ENCODE assay signal across 23 mouse cellular contexts in genomic region chr12:34521468-34521867, GRCm38 (mm10).
A peak's percentile ranks its signal among the peaks of the same experiment; 100 is the strongest.
DNase-seq lines count a peak whose midpoint lies in the region; ATAC-seq and TF ChIP-seq lines count a peak whose summit lies in the region.
"Had no signal": no experiment of that assay in that cellular context is flagged by ENCODE, and none has a peak within 500 bp of the region (broad histone marks: within the 10 kb centered on the region; RNA-seq: fewer than 3 reads in every experiment).

No protein-coding gene starts in this region.

- H3K9me3 ChIP-seq in heart, embryonic 13.5 days: no peaks in the 10 kb centered on the region
- H3K9me3 ChIP-seq in liver, embryonic 12.5 days (replicated peaks): no peaks in the 10 kb centered on the region
- H3K9me3 ChIP-seq: embryonic facial prominence, embryonic 12.5 days; forebrain, embryonic 13.5 days; hindbrain, embryonic 13.5 days had no signal

- DNase-seq in gastrocnemius, adult 2 months: no peak
- no peak for DNase-seq in gastrocnemius, postnatal 10 days
- DNase-seq in heart, postnatal 4 days: no peak
- peak; percentile 23 for DNase-seq in brain, adult 2 months (ENCODE audit: low read depth, low spot score)
- no peak for DNase-seq in embryo, embryonic 10 days (ENCODE audit: low spot score)
- DNase-seq: adrenal gland, postnatal 25 days; B cell, adult 2 months; cerebellum, adult 11 months; cerebellum, adult 8-10 months; cerebellum, postnatal 14 days; gastrocnemius, postnatal 14 days; kidney, adult 11 months; kidney, adult 9 months; kidney, postnatal 10 days had no signal

- H3K27me3 ChIP-seq in heart, embryonic 13.5 days (replicated peaks): no peaks in the 10 kb centered on the region
- H3K27me3 ChIP-seq in liver, embryonic 12.5 days (replicated peaks): no peaks in the 10 kb centered on the region
- H3K27me3 ChIP-seq: embryonic facial prominence, embryonic 12.5 days; forebrain, embryonic 13.5 days; hindbrain, embryonic 13.5 days had no signal

- no peak overlapping the region for H3K4me2 ChIP-seq in heart, embryonic 13.5 days
- H3K4me2 ChIP-seq in liver, embryonic 12.5 days: no peak overlapping the region
- H3K4me2 ChIP-seq: embryonic facial prominence, embryonic 12.5 days; forebrain, embryonic 13.5 days; heart, embryonic 11.5 days; hindbrain, embryonic 13.5 days had no signal

- no peak overlapping the region for H3K9ac ChIP-seq in heart, embryonic 13.5 days
- no peak overlapping the region for H3K9ac ChIP-seq in liver, embryonic 12.5 days
- H3K9ac ChIP-seq: embryonic facial prominence, embryonic 12.5 days; forebrain, embryonic 13.5 days; hindbrain, embryonic 13.5 days had no signal

- no peaks in the 10 kb centered on the region for H3K36me3 ChIP-seq in heart, embryonic 13.5 days
- no peaks in the 10 kb centered on the region for H3K36me3 ChIP-seq in liver, embryonic 12.5 days
- H3K36me3 ChIP-seq: embryonic facial prominence, embryonic 12.5 days; G1E; hindbrain, embryonic 13.5 days had no signal

- ATAC-seq in heart, embryonic 13.5 days (ENCODE audit: extremely low read depth, insufficient number of reproducible peaks, low FRiP score, low TSS enrichment): no peak
- no peak for ATAC-seq in liver, embryonic 12.5 days
- ATAC-seq: CD4-positive, CD25-positive, alpha-beta regulatory T cell, adult 4 months; forebrain, embryonic 13.5 days; hindbrain, postnatal 0 days had no signal

- intact Hi-C loops in gastrocnemius, adult 2 months (cut with DNase I): no loop called here

- H3K4me3 ChIP-seq in gastrocnemius, adult 2 months: no peak overlapping the region
- no peak overlapping the region for H3K4me3 ChIP-seq in heart, embryonic 13.5 days
- H3K4me3 ChIP-seq in liver, embryonic 12.5 days: no peak overlapping the region
- H3K4me3 ChIP-seq: embryonic facial prominence, embryonic 12.5 days; forebrain, embryonic 13.5 days; hindbrain, embryonic 13.5 days had no signal

- H3K27ac ChIP-seq in gastrocnemius, adult 2 months: peak overlapping the region; percentile 73
- H3K27ac ChIP-seq in heart, embryonic 13.5 days (replicated peaks): peak overlapping the region; percentile 45; the same call in 1 of the 2 replicates
- H3K27ac ChIP-seq in liver, embryonic 12.5 days: no peak overlapping the region
- H3K27ac ChIP-seq: embryonic facial prominence, embryonic 12.5 days; forebrain, embryonic 13.5 days; hindbrain, embryonic 13.5 days; hindbrain, postnatal 0 days had no signal

- 65% methylated on average over 2 of the region's 2 CpGs for WGBS in heart, embryonic 13.5 days
- WGBS in liver, embryonic 12.5 days (ENCODE audit: insufficient replicate concordance): 48% methylated on average over 2 of the region's 2 CpGs

- no peak for TF ChIP-seq CTCF in gastrocnemius, adult 2 months (IDR thresholded peaks at IDR 0.05)

- peaks cover 44% of the 10 kb centered on the region for H3K4me1 ChIP-seq in heart, embryonic 13.5 days
- H3K4me1 ChIP-seq in liver, embryonic 12.5 days: no peaks in the 10 kb centered on the region
- H3K4me1 ChIP-seq: embryonic facial prominence, embryonic 12.5 days; forebrain, embryonic 13.5 days had no signal
